Mouse (Mus musculus): ENCODE data around the gene Usp7.
A peak's percentile ranks its signal among the peaks of the same experiment; 100 is the strongest.
"Not testable (repeated sequence)": the region's sequence is repeated elsewhere in the genome, so short reads cannot be mapped to it uniquely, and the experiment has no call there.

Gene Usp7

GRCm38 (mm10) chr16:8781660-8782059, 10.4 kb downstream of the Usp7 start:
- no peak for DNase-seq (ENCODE audit: low spot score)

GRCm38 (mm10) chr16:8781191-8781590, 10.9 kb downstream of the Usp7 start:
- no peak for DNase-seq (ENCODE audit: low spot score)

- no peak for DNase-seq (ENCODE audit: low spot score)
Observed at GRCm38 (mm10) chr16:8780187-8780586, 11.9 kb downstream of the Usp7 start.

- DNase-seq (ENCODE audit: low spot score): no peak
Observed at GRCm38 (mm10) chr16:8778697-8779096, 13.4 kb downstream of the Usp7 start.

- DNase-seq (ENCODE audit: low spot score): no peak
Observed at GRCm38 (mm10) chr16:8777202-8777601, 14.9 kb downstream of the Usp7 start.

GRCm38 (mm10) chr16:8776634-8777033, 15.5 kb downstream of the Usp7 start:
- no peak for DNase-seq (ENCODE audit: low spot score)

- no peak for DNase-seq (ENCODE audit: low spot score)
Observed at GRCm38 (mm10) chr16:8771086-8771485, 21.0 kb downstream of the Usp7 start.

GRCm38 (mm10) chr16:8770342-8770741, 21.8 kb downstream of the Usp7 start:
- DNase-seq (ENCODE audit: low spot score): not testable (repeated sequence)

- DNase-seq (ENCODE audit: low spot score): no peak
Observed at GRCm38 (mm10) chr16:8769466-8769865, 22.6 kb downstream of the Usp7 start.

- peak; percentile 74 for DNase-seq (ENCODE audit: low spot score)
Observed at GRCm38 (mm10) chr16:8769065-8769464, 23.0 kb downstream of the Usp7 start.

- no peak for DNase-seq (ENCODE audit: low spot score)
Observed at GRCm38 (mm10) chr16:8768588-8768987, 23.5 kb downstream of the Usp7 start.

GRCm38 (mm10) chr16:8768071-8768470, 24.0 kb downstream of the Usp7 start:
- DNase-seq (ENCODE audit: low spot score): no peak

- no peak for DNase-seq (ENCODE audit: low spot score)
Observed at GRCm38 (mm10) chr16:8767133-8768052, 24.7 kb downstream of the Usp7 start.

- no peak for DNase-seq (ENCODE audit: low spot score)
Observed at GRCm38 (mm10) chr16:8766196-8766595, 25.9 kb downstream of the Usp7 start.

GRCm38 (mm10) chr16:8764124-8764907, 27.8 kb downstream of the Usp7 start:
- no peak for DNase-seq (ENCODE audit: low spot score)

- DNase-seq (ENCODE audit: low spot score): no peak
Observed at GRCm38 (mm10) chr16:8763028-8763427, 29.1 kb downstream of the Usp7 start.

- DNase-seq (ENCODE audit: low spot score): no peak
Observed at GRCm38 (mm10) chr16:8761894-8762293, 30.2 kb downstream of the Usp7 start.

GRCm38 (mm10) chr16:8761005-8761404, 31.1 kb downstream of the Usp7 start:
- DNase-seq (ENCODE audit: low spot score): no peak

- DNase-seq (ENCODE audit: low spot score): no peak
Observed at GRCm38 (mm10) chr16:8758979-8759378, 33.1 kb downstream of the Usp7 start.

GRCm38 (mm10) chr16:8758193-8758592, 33.9 kb downstream of the Usp7 start:
- DNase-seq (ENCODE audit: low spot score): no peak

- DNase-seq (ENCODE audit: low spot score): not testable (repeated sequence)
Observed at GRCm38 (mm10) chr16:8757586-8757985, 34.5 kb downstream of the Usp7 start.

GRCm38 (mm10) chr16:8752334-8752733, 39.8 kb downstream of the Usp7 start:
- no peak for DNase-seq (ENCODE audit: low spot score)

Data from testis, postnatal 10 days (tissue).